Mouse (Mus musculus): ENCODE measurements around the gene Zc3h10. TPM values are rescaled to one million over a fixed set of nuclear protein-coding genes. Genes with fewer than 3 reads are reported as not detected.
"Not testable (repeated sequence)": the region's sequence is repeated elsewhere in the genome, so short reads cannot be mapped to it uniquely, and the experiment has no call there.

The Zc3h10 gene
- polyA plus RNA-seq, 1 experiment from 2014 or later, result 10.4 TPM

DNA sequence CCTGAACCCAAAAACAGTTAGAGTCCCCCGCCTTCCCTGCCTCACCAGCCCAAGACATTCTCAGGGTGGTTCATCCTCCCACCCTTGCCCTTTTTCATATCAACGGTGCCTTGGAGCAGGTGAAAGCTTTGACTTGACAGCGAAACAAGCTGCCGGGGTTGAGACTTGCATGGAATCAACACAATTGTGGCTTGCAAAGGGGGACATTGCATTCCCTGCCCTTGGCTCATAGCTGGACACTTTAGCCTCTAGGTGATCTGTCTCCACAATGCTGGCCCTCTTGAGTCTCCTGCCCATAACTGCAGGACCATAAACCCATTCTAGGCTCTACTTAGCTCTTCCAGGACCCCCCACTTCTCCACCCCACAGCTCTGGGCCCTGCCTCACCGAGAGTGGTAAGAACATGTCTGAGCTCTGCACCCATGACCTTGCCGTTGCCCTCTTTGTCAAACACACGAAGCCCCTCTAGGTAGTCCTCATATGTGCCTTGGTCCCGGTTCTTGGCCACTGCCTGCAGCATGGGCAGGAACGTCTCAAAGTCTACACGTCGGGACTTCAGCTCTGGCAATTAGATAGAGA is 52.8 kb downstream of the Zc3h10 start:
- no peaks in the 10 kb centered on the region for H3K9me3 ChIP-seq (ENCODE audit: control insufficient read depth)
- H3K36me3 ChIP-seq (ENCODE audit: control insufficient read depth, insufficient read depth), result peaks cover 5% of the 10 kb centered on the region
- H3K9ac ChIP-seq (ENCODE audit: low read depth, low read length), result peak overlapping the region; percentile 90
- H3K27ac ChIP-seq (ENCODE audit: low read depth, low read length), result peak overlapping the region; percentile 95; the same call in 1 of the 2 replicates
- H3K27me3 ChIP-seq (replicated peaks; ENCODE audit: control insufficient read depth, insufficient read depth, low read length), result no peaks in the 10 kb centered on the region
- peak overlapping the region; percentile 94 for H3K4me3 ChIP-seq (ENCODE audit: low read depth, low read length)
- WGBS, result 47% methylated on average over 11 of the region's 11 CpGs
- no peak for ATAC-seq
- H3K4me2 ChIP-seq (replicated peaks; ENCODE audit: low read depth), result peak overlapping the region; percentile 91
- no peaks in the 10 kb centered on the region for H3K4me1 ChIP-seq (replicated peaks; ENCODE audit: control insufficient read depth, insufficient read depth, low read length)
- TF ChIP-seq CTCF (IDR thresholded peaks at IDR 0.05; ENCODE audit: low read depth), result peak; percentile 29; the same call in 1 of the 2 replicates

DNA sequence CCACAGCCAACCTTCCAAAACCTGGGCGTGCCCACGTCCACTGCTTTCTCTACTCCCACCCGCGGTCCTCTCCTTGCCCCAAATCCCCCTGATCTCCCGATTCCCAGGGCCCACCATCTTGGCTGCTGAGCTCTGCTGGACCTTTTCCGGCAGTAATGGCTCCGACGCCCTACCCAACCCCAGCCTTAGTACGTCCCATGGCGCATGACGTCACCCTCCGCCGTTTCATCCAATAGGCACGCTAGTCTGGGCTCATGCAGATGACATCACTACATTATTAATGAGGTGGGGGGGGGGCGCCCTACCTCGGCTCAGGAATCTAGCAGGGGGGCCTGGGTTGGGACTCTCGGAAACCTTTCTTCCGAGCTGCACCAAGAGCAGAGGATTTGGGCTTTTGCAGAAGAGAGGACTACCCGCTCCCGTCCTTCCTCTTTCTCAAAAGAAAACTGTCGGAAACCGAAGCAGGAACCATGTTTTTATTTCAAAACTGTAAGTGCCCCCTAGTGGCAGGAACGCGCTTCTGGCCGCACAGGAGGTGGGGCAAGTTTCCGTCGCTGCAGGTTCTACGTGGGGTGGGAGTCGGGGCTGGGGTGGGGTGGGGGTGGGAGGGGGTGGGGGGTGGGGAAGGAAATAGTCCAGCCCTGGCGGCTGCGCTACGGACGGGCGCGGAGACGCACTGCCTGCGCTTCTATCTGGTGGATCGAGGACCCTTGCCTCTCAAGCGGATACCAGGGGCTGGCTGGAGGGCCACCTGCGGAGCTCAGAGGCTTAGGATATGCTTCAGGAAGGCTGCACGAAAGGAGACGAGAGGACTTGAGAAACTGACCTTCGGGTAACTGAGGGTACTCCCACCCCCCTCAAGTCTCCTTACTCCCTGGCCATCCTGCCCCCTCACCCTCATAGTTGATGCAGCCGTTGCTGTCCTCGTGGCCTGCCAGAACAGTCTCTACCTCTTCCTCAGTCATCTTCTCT is 53.6 kb downstream of the Zc3h10 start, which contains the start of gene Myl6:
Myl6 (minus strand) TSS at position 451 of the 972 bp plus-strand sequence.
- ATAC-seq, result peak; percentile 88
- peak within 1 kb of the TSS; percentile 90 for H3K9ac ChIP-seq (ENCODE audit: low read depth, low read length)
- H3K4me2 ChIP-seq (replicated peaks; ENCODE audit: low read depth), result peak within 1 kb of the TSS; percentile 91
- WGBS, result under 1% methylated on average over 42 of the region's 45 CpGs
- peak; percentile 79 for TF ChIP-seq CTCF (IDR thresholded peaks at IDR 0.05; ENCODE audit: low read depth)
- no peaks in the 10 kb centered on the region for H3K27me3 ChIP-seq (replicated peaks; ENCODE audit: control insufficient read depth, insufficient read depth, low read length)
- H3K9me3 ChIP-seq (ENCODE audit: control insufficient read depth), result no peaks in the 10 kb centered on the region
- H3K27ac ChIP-seq (ENCODE audit: low read depth, low read length), result peak within 1 kb of the TSS; percentile 95
- peak within 1 kb of the TSS; percentile 94 for H3K4me3 ChIP-seq (ENCODE audit: low read depth, low read length)
- peaks cover 12% of the 10 kb centered on the region for H3K36me3 ChIP-seq (ENCODE audit: control insufficient read depth, insufficient read depth)
- no peaks in the 10 kb centered on the region for H3K4me1 ChIP-seq (replicated peaks; ENCODE audit: control insufficient read depth, insufficient read depth, low read length)

DNA sequence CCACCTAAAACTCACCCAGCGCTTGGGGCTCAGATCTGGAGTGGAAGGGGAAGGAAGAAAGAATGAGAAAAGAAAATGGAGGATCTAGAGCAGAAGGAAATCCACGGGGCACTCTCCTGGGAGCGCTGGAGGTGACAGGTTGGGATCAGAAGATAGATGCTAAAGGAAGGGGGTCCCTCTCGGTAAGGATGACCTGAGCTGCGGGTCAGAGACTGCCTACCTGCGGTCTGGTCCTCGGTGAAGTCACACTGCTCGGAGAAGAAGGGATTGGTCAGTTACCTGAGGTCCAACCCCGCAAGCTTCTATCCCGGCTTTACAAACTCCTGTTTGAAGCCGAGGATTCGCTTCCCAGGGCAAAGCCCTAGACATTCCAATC is 54.3 kb downstream of the Zc3h10 start:
- peak overlapping the region; percentile 90 for H3K9ac ChIP-seq (ENCODE audit: low read depth, low read length)
- peaks cover 19% of the 10 kb centered on the region for H3K36me3 ChIP-seq (ENCODE audit: control insufficient read depth, insufficient read depth)
- under 1% methylated on average over 12 of the region's 12 CpGs for WGBS
- H3K27ac ChIP-seq (ENCODE audit: low read depth, low read length), result peak overlapping the region; percentile 95
- no peaks in the 10 kb centered on the region for H3K27me3 ChIP-seq (replicated peaks; ENCODE audit: control insufficient read depth, insufficient read depth, low read length)
- H3K4me2 ChIP-seq (replicated peaks; ENCODE audit: low read depth), result peak overlapping the region; percentile 91
- peak overlapping the region; percentile 94 for H3K4me3 ChIP-seq (ENCODE audit: low read depth, low read length)
- H3K9me3 ChIP-seq (ENCODE audit: control insufficient read depth), result no peaks in the 10 kb centered on the region
- TF ChIP-seq CTCF (IDR thresholded peaks at IDR 0.05; ENCODE audit: low read depth), result no peak
- ATAC-seq, result peak; percentile 35
- H3K4me1 ChIP-seq (replicated peaks; ENCODE audit: control insufficient read depth, insufficient read depth, low read length), result no peaks in the 10 kb centered on the region

DNA sequence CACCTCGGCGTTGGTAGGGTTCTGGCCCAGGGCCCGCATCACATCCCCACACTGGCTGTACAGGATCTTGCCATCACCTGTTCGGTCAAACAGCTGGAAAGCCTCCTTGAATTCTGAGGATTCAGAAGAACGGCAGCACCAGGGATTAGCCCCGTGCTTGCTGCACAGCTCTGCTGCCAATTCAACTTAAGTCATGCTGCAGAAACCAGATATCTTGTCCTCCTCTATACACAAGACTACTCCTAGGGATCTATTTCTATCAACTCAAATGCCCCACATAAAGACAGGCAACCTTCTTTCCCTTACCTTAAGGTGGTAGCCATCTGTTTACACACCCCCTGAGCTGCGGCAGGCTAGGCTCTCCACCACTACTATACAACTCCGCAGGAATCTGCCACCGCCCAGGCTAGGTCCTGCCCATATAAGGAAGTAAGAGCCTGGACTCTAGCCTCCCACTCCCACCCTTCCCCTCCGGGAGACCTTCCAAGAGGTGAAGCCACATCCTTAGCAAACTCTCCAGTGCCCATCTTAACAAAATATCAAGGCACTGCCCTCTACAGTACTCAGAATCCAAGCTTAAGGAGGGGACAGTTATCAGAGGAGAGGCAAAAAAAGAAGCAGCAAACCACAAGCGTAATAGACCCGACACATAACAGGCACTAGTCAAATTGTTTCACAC is 54.8 kb downstream of the Zc3h10 start:
- peaks cover 25% of the 10 kb centered on the region for H3K36me3 ChIP-seq (ENCODE audit: control insufficient read depth, insufficient read depth)
- H3K9me3 ChIP-seq (ENCODE audit: control insufficient read depth), result no peaks in the 10 kb centered on the region
- no peaks in the 10 kb centered on the region for H3K27me3 ChIP-seq (replicated peaks; ENCODE audit: control insufficient read depth, insufficient read depth, low read length)
- peak overlapping the region; percentile 94 for H3K4me3 ChIP-seq (ENCODE audit: low read depth, low read length)
- H3K4me2 ChIP-seq (replicated peaks; ENCODE audit: low read depth), result peak overlapping the region; percentile 91
- H3K4me1 ChIP-seq (replicated peaks; ENCODE audit: control insufficient read depth, insufficient read depth, low read length), result no peaks in the 10 kb centered on the region
- ATAC-seq, result peak; percentile 54
- peak overlapping the region; percentile 95 for H3K27ac ChIP-seq (ENCODE audit: low read depth, low read length)
- no peak; the same call in 1 of the 2 replicates for TF ChIP-seq CTCF (IDR thresholded peaks at IDR 0.05; ENCODE audit: low read depth)
- H3K9ac ChIP-seq (ENCODE audit: low read depth, low read length), result peak overlapping the region; percentile 90
- 9% methylated on average over 12 of the region's 12 CpGs for WGBS

DNA sequence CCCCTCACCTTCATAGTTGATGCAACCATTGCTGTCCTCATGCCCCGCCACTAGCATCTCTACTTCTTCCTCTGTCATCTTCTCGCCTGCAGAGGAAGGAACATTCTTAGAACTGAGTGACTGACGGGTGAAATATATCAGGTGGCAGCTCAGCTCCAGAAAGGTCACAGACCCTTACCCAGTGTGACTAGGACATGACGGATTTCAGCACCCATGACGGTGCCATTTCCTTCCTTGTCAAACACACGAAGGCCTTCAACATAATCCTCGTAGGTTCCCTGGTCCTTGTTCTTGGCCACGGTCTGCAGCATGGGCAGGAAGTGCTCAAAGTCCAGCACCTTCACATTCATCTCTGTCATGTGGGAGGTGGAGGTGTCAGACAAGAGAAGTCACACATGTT is 55.5 kb downstream of the Zc3h10 start:
- Histone ChIP-seq H3K27ac (ENCODE audit: low read depth, low read length) (peak overlapping the region; percentile 95), H3K36me3 (ENCODE audit: control insufficient read depth, insufficient read depth) (peaks cover 32% of the 10 kb centered on the region), H3K4me2 (replicated peaks; ENCODE audit: low read depth) (peak overlapping the region; percentile 91), H3K9ac (ENCODE audit: low read depth, low read length) (peak overlapping the region; percentile 90), H3K4me3 (ENCODE audit: low read depth, low read length) (peak overlapping the region; percentile 94)
- 20% methylated on average over 8 of the region's 8 CpGs for WGBS
- not testable (repeated sequence) for ATAC-seq; H3K4me1 ChIP-seq (replicated peaks; ENCODE audit: control insufficient read depth, insufficient read depth, low read length); H3K9me3 ChIP-seq (ENCODE audit: control insufficient read depth); H3K27me3 ChIP-seq (replicated peaks; ENCODE audit: control insufficient read depth, insufficient read depth, low read length)

Small RNA genes within 50 kb of the gene (microRNA-seq; reads per million reads assigned to microRNA genes)
- not detected for gene Gm47275
- gene Mir6916, result not detected
- gene Mir6917, result not detected

Other genes with a start within 250 kb of the Zc3h10 start
- 0.22 and 0.46 TPM in 2 replicates for gene Il23a, start 249.0 kb downstream of the Zc3h10 start, polyA plus RNA-seq (2015; fragmentation: Nextera tagmentation; extraction: Ambion mirVana)
- gene Pan2, start 244.4 kb downstream of the Zc3h10 start, polyA plus RNA-seq (2015; fragmentation: Nextera tagmentation; extraction: Ambion mirVana), result 11.5 and 14.0 TPM in 2 replicates
- gene Cnpy2, start 225.3 kb downstream of the Zc3h10 start, polyA plus RNA-seq (2015; fragmentation: Nextera tagmentation; extraction: Ambion mirVana), result 254 and 273 TPM in 2 replicates
- gene Cs, start 210.0 kb downstream of the Zc3h10 start, polyA plus RNA-seq (2015; fragmentation: Nextera tagmentation; extraction: Ambion mirVana), result 248 and 266 TPM in 2 replicates
- 21.1 and 22.3 TPM in 2 replicates for gene Coq10a, start 178.8 kb downstream of the Zc3h10 start, polyA plus RNA-seq (2015; fragmentation: Nextera tagmentation; extraction: Ambion mirVana)
- gene Ankrd52, start 170.7 kb downstream of the Zc3h10 start, polyA plus RNA-seq (2015; fragmentation: Nextera tagmentation; extraction: Ambion mirVana), result 4.0 and 4.9 TPM in 2 replicates
- gene Slc39a5, start 146.5 kb downstream of the Zc3h10 start, polyA plus RNA-seq (2015; fragmentation: Nextera tagmentation; extraction: Ambion mirVana), result 109 and 114 TPM in 2 replicates
- gene Nabp2, start 136.3 kb downstream of the Zc3h10 start, polyA plus RNA-seq (2015; fragmentation: Nextera tagmentation; extraction: Ambion mirVana), result 79.2 and 82.5 TPM in 2 replicates
- gene Rnf41, start 136.1 kb downstream of the Zc3h10 start, polyA plus RNA-seq (2015; fragmentation: Nextera tagmentation; extraction: Ambion mirVana), result 29.1 and 33.1 TPM in 2 replicates
- gene Smarcc2, start 88.5 kb downstream of the Zc3h10 start, polyA plus RNA-seq (2015; fragmentation: Nextera tagmentation; extraction: Ambion mirVana), result 31.1 and 31.6 TPM in 2 replicates
- gene Myl6, start 53.6 kb downstream of the Zc3h10 start, polyA plus RNA-seq (2015; fragmentation: Nextera tagmentation; extraction: Ambion mirVana), result 2,493 and 2,543 TPM in 2 replicates
- gene Myl6b, start 49.1 kb downstream of the Zc3h10 start, polyA plus RNA-seq (2015; fragmentation: Nextera tagmentation; extraction: Ambion mirVana), result 1.3 and 1.8 TPM in 2 replicates
- gene Esyt1, start 21.9 kb downstream of the Zc3h10 start, polyA plus RNA-seq (2015; fragmentation: Nextera tagmentation; extraction: Ambion mirVana), result 11.7 and 12.5 TPM in 2 replicates
- gene Rpl41, start 1.5 kb upstream of the Zc3h10 start, polyA plus RNA-seq (2015; fragmentation: Nextera tagmentation; extraction: Ambion mirVana), result 2,426 and 2,428 TPM in 2 replicates
- 65.3 and 66.8 TPM in 2 replicates for gene Pa2g4, start 18.2 kb upstream of the Zc3h10 start, polyA plus RNA-seq (2015; fragmentation: Nextera tagmentation; extraction: Ambion mirVana)
- gene Erbb3, start 41.9 kb upstream of the Zc3h10 start, polyA plus RNA-seq (2015; fragmentation: Nextera tagmentation; extraction: Ambion mirVana), result 22.3 and 23.8 TPM in 2 replicates
- 519 and 548 TPM in 2 replicates for gene Rps26, start 79.0 kb upstream of the Zc3h10 start, polyA plus RNA-seq (2015; fragmentation: Nextera tagmentation; extraction: Ambion mirVana)
- 0.95 and 1.7 TPM in 2 replicates for gene Ikzf4, start 98.2 kb upstream of the Zc3h10 start, polyA plus RNA-seq (2015; fragmentation: Nextera tagmentation; extraction: Ambion mirVana)
- 5.1 and 5.4 TPM in 2 replicates for gene Suox, start 126.3 kb upstream of the Zc3h10 start, polyA plus RNA-seq (2015; fragmentation: Nextera tagmentation; extraction: Ambion mirVana)
- gene Rab5b, start 148.5 kb upstream of the Zc3h10 start, polyA plus RNA-seq (2015; fragmentation: Nextera tagmentation; extraction: Ambion mirVana), result 35.9 and 37.8 TPM in 2 replicates
- gene Pmel, start 156.4 kb upstream of the Zc3h10 start, polyA plus RNA-seq (2015; fragmentation: Nextera tagmentation; extraction: Ambion mirVana), result 0.55 and 0.86 TPM in 2 replicates
- gene Cdk2, start 157.3 kb upstream of the Zc3h10 start, polyA plus RNA-seq (2015; fragmentation: Nextera tagmentation; extraction: Ambion mirVana), result 23.3 and 24.1 TPM in 2 replicates
- gene Dgka, start 197.1 kb upstream of the Zc3h10 start, polyA plus RNA-seq (2015; fragmentation: Nextera tagmentation; extraction: Ambion mirVana), result 7.1 and 8.2 TPM in 2 replicates
- 22.3 and 22.7 TPM in 2 replicates for gene Pym1, start 200.1 kb upstream of the Zc3h10 start, polyA plus RNA-seq (2015; fragmentation: Nextera tagmentation; extraction: Ambion mirVana)
- 0.97 and 1.4 TPM in 2 replicates for gene Mmp19, start 243.1 kb upstream of the Zc3h10 start, polyA plus RNA-seq (2015; fragmentation: Nextera tagmentation; extraction: Ambion mirVana)